Mouse (Mus musculus) embryo, embryonic 11 days (tissue): ENCODE results near the gene Fggy.

ENCODE experiments used
- DNase-seq: peaks from one replicate; pipeline ENCODE4 v3.0.0-alpha.2; 2015

The Fggy gene

GRCm38 (mm10) chr4:95666896-95667295 is 109.6 kb downstream of the Fggy start:
- no peak for DNase-seq

DNA sequence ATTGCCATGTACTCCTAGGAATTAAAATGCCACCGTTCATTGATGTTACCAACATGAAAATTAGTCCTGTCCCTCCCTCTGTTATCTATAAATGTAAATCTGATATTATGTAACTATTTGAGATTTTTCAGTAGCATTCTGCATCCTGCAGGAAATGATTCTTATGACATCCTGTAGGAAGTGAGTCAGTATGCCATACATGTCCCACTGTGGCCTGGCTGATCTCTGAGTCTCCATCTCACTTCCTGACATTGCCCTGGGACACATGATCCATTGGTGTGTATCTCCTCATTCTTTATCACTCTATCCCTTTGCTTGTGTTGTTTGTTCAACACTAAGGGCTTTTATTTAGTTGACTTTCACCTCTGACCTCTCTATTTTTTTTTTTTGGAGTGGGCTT is 110.3 kb downstream of the Fggy start:
- no peak for DNase-seq

DNA sequence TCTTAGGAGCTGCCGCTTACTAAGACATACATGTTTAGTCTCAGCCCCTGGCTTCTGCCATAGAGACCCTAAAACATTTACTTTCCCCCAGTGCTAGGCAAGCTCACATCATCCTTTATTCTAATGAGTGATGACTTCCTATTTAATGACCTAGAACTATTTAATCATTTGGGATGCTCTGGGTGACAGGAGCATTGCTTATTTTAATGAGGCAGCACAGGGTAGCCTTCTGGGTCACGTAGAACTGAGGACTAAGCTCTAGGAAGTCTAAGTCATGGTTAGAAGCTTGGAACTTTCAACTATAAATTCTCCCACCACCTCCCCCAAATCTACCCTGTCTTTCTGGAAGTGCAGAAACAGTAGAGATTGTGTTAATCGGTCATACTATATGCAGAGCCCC is 111.2 kb downstream of the Fggy start:
- no peak for DNase-seq

DNA sequence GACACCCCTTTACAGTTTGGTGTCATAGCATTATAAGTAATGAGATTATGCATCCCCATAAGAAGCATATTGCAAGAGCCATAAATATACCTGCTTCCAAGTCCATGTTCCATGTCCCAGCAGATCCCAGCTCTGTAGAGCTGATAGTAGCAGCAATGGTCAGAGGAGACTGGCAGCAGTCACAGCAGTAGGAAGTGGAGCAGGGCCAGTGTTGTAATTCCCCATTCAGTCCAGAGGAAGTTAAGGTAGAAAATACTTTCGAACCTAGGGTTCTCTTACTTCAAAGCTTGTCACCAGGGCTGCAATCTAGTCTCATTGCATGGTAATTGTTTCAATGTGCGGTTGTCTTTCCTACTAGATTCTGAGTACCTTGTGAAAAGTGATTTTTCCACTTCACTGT is 112.0 kb downstream of the Fggy start:
- no peak for DNase-seq

DNA sequence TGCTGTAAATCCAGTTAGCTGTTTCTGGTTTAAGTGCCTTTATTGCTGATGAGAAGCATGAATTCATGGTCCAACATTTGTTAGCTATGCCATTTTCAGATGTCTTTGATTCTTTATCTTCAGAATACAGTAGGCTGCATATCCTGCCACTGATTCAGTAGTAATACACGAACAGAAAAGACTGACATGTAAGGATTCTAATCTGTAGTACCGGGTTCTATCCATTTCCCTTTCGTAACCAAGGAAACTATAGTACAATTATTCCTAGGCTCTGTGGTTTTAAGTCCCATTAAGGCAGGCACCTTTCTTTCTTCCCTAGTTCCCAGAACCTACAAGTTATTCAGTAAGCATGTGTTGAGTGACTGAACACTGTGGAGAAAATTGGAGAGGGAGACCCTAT is 113.3 kb downstream of the Fggy start:
- no peak for DNase-seq

DNA sequence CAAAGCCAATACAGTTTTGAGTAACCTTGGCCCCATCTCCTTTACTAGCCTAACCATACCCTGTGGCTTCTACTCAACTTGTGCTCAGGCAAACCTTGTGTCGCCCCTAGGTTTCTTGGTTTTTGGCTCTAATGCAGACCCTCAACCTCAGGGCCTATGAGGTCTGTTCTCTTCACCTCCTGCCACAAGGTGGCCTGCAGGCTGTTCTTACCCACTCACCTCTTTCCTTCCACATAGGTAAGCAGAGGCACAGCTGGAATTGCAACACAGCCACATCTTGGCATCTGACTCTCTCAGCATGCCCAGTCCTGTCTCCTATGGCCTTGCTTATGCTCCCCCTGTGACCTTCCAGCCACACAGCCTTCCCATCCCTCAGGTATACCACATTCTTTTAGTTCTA is 114.7 kb downstream of the Fggy start:
- DNase-seq, result no peak

GRCm38 (mm10) chr4:95676390-95676789 is 119.1 kb downstream of the Fggy start:
- no peak for DNase-seq

GRCm38 (mm10) chr4:95680756-95681449 is 123.6 kb downstream of the Fggy start:
- no peak for DNase-seq

- DNase-seq, result peak; percentile 84
Observed at GRCm38 (mm10) chr4:95684522-95685080, 127.3 kb downstream of the Fggy start.

- no peak for DNase-seq
Observed at GRCm38 (mm10) chr4:95686775-95687174, 129.5 kb downstream of the Fggy start.

DNA sequence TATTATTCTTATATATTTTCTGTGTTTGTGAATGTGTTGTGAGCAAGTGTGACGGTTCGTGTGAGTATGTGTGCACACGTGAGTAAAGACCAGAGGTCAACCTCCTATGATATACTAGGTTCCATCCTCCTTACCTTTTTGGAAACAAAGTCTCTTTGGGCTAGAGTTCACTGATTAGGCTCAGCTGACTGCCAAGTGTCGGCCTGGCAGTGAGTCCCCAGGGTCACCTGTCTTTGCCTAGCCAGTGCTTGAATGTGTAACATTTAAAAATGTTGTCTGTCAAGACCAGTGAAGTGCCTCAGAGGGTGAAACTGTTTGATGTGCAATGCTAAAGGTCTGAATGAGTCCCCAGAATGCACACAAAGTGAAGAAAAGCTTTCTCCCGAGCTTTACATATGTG is 130.0 kb downstream of the Fggy start:
- DNase-seq, result no peak

GRCm38 (mm10) chr4:95688159-95688558 is 130.9 kb downstream of the Fggy start:
- DNase-seq, result no peak

DNA sequence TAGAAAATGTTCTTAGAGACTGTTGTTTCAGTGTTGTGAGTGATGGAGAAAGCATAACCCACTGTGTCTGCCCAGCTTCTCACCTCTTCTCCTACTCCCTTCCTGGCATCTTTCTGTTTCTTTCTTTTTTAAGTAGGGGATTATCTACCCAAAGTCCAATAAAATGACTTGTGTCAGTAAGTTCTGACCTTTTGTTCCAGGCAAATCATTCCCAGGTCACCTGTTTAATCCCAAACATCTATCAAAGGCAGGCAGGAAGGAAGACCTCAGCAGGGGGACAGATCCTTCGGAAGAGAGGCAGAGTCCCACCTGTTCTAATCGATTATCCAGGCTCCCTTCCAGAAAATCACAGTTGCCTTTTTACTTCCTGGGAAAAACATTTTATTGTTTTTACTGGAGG is 143.1 kb downstream of the Fggy start:
- DNase-seq, result no peak

GRCm38 (mm10) chr4:95707941-95708897 is 150.9 kb downstream of the Fggy start:
- DNase-seq, result no peak

DNA sequence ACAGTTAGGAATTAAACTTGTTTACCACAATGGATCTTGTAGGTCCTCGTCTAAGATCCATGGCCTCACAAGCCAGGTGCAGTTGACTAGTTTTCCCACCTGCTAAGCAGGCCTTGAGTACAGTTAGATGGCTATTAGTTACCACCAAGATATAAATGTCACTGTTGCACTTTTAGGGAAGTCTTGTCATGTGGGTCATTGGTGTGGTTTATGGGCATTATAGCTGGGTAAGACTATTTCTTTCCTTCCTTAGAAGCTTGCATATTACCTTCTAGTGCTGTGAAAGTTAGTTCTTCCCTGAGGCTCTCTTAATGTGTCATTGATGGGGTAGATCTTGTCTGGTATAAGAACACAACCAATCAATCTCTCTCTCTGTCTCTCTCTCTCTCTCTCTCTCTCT is 152.4 kb downstream of the Fggy start:
- no peak for DNase-seq

- no peak for DNase-seq
Observed at GRCm38 (mm10) chr4:95712802-95713201, 155.5 kb downstream of the Fggy start.

- DNase-seq, result no peak
Observed at GRCm38 (mm10) chr4:95713271-95713670, 156.0 kb downstream of the Fggy start.

DNA sequence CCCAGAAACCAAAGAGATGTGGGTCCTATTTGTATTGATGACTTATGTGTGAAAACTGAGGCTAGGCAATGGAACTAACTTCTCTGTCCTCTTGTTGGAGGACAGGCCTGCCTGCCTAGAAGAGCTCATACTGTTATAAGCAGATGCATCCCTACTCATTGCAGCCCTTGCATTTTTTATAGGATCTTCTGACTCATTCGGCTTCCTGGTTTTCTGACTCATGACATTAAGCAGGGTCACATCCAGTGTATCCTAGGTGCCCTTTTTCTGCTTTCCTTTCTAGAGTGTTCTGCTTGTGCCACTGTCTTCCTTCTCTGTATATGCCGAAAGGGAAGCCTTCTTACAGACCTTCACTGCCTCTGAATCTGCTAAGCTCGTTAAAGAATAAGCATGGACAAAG is 158.8 kb downstream of the Fggy start:
- no peak for DNase-seq

GRCm38 (mm10) chr4:95723615-95724014 is 166.3 kb downstream of the Fggy start:
- no peak for DNase-seq

- DNase-seq, result no peak
Observed at GRCm38 (mm10) chr4:95726361-95726760, 169.1 kb downstream of the Fggy start.

DNA sequence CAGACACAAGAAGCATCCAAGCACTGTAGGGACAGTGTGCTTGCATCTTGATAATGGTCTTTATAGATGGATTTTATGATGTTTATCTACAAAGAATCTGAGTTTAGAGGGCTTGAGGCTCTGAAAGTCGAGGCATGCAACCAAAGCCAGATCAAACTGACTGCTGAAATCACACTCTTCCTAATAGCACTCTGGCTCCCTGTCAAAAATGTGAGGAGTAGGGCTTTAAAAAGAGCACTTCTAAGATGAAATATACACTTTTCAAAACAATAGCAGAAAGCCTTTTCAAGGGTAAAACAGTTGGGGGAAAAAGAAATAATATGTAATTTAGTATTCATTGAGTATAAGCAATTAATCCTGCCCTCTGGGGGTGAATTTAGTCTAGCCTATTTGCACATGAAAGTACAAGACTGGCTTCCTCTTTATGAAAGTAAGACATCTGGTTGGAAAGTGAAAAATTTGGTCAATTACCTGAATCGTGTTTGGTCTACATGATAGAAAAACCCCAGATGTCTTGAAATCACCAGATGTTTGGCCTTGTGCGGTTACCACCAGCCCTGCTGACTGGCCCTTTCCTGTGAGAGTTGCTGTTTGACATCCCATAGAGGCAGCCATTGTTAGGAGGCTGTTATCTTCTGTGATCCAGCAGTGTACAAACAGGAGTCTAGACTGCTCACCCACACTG is 172.0 kb downstream of the Fggy start:
- DNase-seq, result peak; percentile 28

DNA sequence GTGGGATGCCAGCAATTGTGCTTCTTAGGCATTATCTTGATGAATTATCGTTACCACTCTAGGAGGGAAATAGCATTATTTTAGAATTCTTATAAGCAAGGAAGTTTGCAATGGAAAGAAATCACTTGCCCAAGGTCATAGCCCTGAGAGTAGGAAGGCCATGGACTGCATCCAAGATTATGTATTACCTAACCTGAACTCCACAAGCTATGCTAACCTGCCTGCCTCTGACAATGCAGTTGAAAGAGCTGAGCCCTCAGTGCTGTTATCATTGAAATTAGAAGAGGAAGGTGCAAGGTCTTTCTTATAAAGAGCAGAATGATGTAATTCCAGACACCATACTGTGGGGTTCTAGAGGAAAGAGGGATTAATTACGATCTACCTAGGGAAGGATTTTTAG is 173.8 kb downstream of the Fggy start:
- no peak for DNase-seq
